Mouse (Mus musculus): ENCODE results near the gene Tsen54.

- TF ChIP-seq CTCF (IDR thresholded peaks at IDR 0.05) (peak; percentile 66), EP300 (IDR thresholded peaks at IDR 0.05) (peak; percentile 88)
These were observed 49.4 kb upstream of the Tsen54 start, which contains the start of gene Tmem94 for GRCm38 (mm10) chr11:115765103-115765606.

All from lung, postnatal 0 days (tissue).